Mouse (Mus musculus) adrenal gland (tissue): ENCODE results near the gene Eln.

Experiments
- intact Hi-C: fragments of 180-260 bp; cut with DNase I; formaldehyde crosslinking; loops from one replicate; pipeline ENCODE4 v1.15.1; 2025

Eln gene

DNA sequence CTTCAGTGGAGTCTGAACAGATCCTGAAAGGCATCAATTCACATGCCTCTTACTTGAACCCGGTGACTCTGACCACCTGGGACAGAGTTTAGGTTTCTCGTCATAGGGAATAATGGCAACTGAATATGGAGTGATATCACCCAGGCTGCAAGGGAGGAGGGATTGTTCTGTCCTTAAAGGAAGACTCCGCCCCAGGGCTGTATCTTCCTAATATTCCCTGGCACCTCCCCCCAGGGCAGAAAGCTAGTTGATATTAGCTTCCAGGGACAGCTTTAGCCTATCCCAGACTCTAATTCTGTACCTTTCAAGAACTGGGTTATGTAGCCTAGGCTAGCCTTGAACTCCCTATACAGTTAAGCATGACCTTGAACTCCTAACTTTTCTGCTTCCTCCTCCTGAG is 2.1 kb downstream of the Eln start:
- intact Hi-C loops = no loop called here

- intact Hi-C loops = no loop called here
These were observed 3.1 kb downstream of the Eln start for GRCm38 (mm10) chr5:134743991-134744390.

DNA sequence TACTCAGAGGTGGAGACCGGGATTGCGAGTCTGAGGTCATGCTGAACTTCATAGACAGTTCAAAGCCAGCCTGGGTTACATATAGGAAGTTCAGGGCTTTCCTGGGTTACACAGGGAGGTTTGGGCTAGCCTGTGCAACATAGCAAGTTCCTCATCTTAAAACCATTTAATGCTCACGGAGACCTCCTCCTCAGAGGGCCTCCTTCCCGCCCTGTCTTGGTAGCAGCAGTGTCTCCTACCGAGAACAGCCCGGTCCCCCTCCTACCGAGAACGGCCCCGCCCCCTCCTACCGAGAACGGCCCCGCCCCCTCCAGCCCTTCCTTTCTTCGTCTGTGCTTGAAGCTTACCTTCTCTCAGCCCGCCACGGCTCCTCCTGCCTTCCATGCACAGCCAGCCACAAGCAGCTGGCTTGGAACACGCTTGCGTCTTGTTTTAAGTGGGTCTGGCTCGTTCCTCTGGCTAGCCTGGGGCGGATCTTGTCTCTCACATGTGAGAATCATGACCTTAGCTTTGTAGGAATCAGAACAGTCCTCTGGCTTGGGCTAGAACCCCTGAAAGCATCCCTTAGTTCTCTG is 4.8 kb downstream of the Eln start:
- intact Hi-C loops = no loop called here

- intact Hi-C loops = no loop called here
These were observed 6.4 kb downstream of the Eln start for GRCm38 (mm10) chr5:134740501-134741341.

- intact Hi-C loops = no loop called here
These were observed 7.2 kb downstream of the Eln start for GRCm38 (mm10) chr5:134739951-134740350.

DNA sequence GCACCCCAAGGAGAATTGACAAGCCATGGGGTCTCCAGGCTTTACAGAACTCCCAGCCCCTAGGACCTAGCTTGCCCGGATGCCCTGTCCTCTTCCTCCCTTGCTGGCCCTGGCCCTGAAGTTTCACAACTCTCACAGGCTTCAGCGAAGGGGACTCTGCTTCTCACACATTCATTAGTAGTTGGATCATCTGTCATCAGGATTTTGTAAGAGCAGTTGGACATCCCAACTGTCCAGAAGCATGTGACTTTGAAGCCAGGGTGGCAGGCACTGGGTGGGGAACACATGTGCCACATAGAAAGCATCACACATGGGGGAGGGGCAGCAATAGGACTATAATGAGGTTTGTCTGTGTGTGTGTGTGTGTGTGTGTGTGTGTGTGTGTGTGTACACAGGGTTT is 12.2 kb downstream of the Eln start:
- intact Hi-C loops = no loop called here

DNA sequence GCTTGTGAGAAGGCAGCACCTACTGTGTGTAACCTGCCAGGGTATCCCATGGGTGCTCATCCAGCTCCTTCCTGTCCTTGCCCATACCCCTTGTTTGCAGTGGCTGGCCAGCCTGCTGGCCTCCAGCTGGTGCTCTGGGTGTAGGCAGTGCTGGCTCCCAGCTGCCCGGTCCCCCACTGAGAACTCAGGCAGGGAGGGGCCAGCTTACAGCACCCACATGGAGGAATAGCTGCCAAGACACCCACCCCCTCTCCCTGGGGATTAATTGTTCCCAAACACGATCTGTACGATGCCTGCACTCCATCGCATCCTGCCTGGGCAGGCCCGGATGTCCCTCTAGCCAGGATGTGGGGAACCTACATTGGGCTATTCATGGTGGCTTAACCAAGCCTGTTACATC is 13.1 kb downstream of the Eln start:
- intact Hi-C loops = no loop called here

- intact Hi-C loops = no loop called here
These were observed 13.9 kb downstream of the Eln start for GRCm38 (mm10) chr5:134733241-134733640.

DNA sequence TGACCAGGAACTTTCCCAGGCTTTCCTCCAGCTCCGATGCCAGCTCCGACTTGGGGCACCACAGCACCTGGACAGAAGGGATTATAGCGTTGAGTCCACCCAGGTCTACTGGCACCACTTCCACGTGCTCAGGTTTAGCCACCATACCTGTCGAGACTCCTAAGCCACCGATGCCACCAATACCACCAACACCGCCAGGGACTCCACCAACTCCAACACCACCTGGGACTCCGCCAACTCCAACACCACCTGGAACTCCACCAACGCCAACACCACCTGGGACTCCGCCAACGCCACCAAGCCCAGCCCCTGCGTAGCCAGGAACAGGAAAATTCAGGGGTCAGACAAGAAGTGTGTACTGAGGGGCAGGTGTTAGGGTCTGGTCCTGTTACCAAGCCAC is 18.0 kb downstream of the Eln start:
- intact Hi-C loops = no loop called here

- intact Hi-C loops = no loop called here
These were observed 18.6 kb downstream of the Eln start for GRCm38 (mm10) chr5:134728535-134728934.

GRCm38 (mm10) chr5:134727001-134727639 is 20.0 kb downstream of the Eln start:
- intact Hi-C loops = no loop called here

DNA sequence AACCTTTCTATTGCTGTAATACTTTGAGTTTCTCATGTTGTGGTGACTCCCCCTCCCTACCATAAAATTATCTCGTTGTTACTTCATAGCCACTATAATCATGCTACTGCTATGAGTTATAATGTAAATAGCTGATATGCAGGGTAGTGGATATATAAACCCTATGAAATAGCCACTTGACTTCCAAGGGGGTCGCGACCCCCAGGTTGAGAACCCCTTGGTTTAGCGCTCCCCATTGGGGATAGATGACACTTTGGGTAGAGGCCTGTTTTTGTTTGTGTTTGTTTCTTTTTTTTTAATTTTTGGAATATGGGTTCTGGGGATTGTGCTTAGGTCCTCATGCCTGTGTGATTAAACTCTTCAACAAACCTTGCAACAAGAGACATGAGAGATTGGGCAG is 21.8 kb downstream of the Eln start:
- intact Hi-C loops = no loop called here

DNA sequence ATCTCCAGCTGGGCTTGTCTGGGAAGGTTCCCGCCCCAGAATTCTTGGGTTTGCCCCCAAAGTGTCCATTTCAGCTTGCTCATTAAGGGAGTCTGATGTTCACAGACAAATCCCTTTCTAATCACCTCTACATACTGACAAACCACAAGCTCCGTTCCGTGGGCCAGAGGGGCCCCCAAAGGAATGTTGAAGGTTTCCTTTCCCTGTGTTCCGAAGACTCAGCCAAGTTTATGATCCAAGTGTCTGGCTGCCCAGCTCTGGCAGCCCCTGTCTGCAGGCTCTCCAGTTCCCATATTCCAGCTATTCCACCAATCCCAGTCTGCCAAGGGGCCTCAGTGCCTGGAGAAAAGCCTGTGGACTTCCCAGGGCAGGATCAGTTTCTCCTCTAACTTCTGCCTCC is 27.1 kb downstream of the Eln start:
- intact Hi-C loops = no loop called here

DNA sequence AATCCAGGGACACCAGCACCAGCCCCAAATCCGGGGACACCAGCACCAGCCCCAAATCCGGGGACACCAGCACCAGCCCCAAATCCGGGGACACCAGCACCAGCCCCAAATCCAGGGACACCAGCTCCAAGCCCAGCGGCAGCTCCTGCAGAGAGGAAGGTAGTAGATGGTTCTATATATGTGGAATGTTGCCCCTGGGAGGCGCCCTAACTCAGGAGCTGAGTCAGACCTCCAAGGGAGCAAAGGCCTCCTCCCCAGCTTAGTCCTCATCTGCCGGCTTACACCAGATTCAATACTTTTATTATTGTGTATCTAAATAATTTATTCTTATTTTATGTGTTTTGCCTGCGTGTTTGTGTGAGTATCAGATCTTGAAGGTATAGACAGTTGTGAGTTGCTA is 36.0 kb downstream of the Eln start:
- intact Hi-C loops = no loop called here

DNA sequence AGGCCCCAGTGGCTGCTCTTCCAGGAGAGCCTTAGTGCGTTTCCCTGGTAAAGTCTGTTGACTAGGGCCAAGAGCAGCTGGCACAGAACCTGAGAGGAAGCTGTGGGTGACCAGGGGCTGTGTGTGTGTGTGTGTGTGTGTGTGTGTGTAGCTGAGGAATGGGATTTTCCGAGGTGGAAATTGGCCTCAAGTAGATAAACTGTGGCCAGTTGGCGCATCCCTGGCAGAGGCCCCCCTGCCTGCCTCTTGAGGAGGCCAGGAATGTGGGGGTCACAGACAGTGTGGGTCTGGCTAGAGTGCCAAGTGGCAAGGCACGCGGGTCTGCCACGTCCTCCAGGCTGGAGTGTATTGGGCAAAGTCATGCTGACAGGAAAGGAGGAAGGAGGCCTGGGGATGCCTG is 37.8 kb downstream of the Eln start:
- intact Hi-C loops = loop anchor here (5.0 kb wide), 1 partner anchor 52 kb away; no protein-coding TSS in a partner anchor

- intact Hi-C loops = loop anchor here (5.0 kb wide), 2 partner anchors 37 to 212 kb away; no protein-coding TSS in a partner anchor
These were observed 43.0 kb downstream of the Eln start for GRCm38 (mm10) chr5:134704157-134704556.

GRCm38 (mm10) chr5:134695539-134695938 is 51.6 kb downstream of the Eln start:
- intact Hi-C loops = no loop called here

DNA sequence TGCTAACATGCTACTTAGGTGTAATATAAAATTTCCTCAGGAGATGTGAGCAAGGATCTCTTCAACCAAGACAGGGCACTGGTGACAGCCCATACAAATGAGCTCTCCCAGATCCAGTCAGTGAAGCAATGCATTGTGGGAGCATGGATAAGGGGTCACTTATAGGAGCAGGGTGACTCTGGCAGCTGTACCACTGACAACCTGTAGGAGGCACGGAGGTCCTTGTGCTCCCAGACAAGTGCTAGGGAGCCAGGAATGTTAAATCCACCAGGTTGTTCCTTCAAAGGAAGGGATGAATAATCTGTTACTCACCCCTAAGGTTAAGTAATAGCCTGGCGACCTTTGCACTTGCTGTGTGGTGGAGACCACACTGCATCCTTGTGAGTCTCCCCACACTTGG is 52.0 kb downstream of the Eln start:
- intact Hi-C loops = no loop called here

DNA sequence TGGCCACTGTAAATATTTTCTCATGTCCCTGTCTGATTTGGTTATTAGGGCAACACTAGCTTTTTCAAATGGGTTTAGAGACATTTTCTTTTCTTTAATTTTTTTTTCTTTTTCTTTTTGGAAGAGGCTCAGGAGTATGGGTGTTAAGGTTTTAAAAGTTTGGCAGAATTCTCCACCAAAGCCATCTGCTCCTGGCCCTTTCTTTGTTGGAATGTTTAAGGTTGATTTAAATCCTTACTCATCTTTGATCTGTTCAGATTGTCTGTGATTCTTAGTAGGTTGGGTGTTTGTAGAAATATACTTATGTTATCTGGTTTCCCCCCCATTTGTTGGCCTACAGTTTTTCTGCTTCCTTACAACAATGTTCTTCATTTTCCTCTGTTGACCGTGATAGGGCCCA is 54.4 kb downstream of the Eln start:
- intact Hi-C loops = no loop called here

- intact Hi-C loops = loop anchor here (5.0 kb wide), 1 partner anchor 46 kb away; no protein-coding TSS in a partner anchor
These were observed 58.3 kb downstream of the Eln start for GRCm38 (mm10) chr5:134688718-134689284.

DNA sequence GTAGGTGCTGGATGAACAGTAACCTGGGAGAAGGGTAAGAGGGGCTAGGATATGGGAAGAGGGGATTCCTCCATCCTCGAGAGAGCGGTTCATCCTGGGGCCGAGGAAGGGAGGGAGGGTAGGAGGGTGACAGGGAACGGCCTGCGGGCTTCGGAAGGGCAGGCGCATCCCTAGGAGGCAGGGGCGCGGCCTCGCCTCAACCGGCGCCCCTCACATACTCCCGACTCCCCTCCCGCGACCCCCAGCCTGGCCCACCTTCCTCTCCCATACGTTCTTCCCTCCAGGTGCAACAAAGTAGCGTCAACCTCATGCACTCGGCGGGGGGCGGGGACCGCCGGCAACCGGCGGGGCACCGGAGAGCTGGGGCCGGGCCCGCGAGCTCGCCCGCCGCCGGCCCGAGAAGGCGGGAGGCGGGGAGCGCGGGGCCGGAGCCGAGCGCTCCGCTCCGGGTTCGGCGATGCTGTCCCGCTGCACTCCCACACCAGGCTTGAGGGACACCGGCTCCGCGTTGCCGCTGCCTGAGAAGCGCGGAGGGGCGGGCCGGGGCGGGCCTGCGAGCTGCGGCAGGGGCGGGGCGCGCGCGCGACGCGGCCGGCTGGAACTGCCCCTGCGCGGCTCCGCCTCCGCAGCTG is 58.9 kb downstream of the Eln start, which contains the start of gene Limk1:
Gene Limk1 (minus strand): TSS at position 513 of the 632 bp plus-strand sequence.
- intact Hi-C loops = loop anchor here (5.0 kb wide), 1 partner anchor 46 kb away; no protein-coding TSS in a partner anchor
